Mouse (Mus musculus) liver, embryonic 12.5 days (tissue): ENCODE results near the gene Eps8. TPM values are rescaled to one million over a fixed set of nuclear protein-coding genes. Genes with fewer than 3 reads are reported as not detected.

ENCODE experiments used
- polyA plus RNA-seq: library from polyadenylated mRNA; unstranded; fragments of >200 nt; fragmentation: Nextera tagmentation; extraction: Ambion mirVana; gene quantifications from 2 replicates; pipeline ENCODE4 v1.2.1, GENCODE M21; 2016

Gene Eps8
- polyA plus RNA-seq, 1 experiment from 2014 or later = 1.5 TPM

Other genes starting within 250 kb of the Eps8 start
- 130 and 131 TPM in 2 replicates for gene Strap, start 80.2 kb upstream of the Eps8 start, polyA plus RNA-seq
- gene Dera, start 99.7 kb upstream of the Eps8 start, polyA plus RNA-seq = 60.1 and 63.6 TPM in 2 replicates